Comparison of ENCODE assay signal across 25 mouse cellular contexts in the genomic region with DNA sequence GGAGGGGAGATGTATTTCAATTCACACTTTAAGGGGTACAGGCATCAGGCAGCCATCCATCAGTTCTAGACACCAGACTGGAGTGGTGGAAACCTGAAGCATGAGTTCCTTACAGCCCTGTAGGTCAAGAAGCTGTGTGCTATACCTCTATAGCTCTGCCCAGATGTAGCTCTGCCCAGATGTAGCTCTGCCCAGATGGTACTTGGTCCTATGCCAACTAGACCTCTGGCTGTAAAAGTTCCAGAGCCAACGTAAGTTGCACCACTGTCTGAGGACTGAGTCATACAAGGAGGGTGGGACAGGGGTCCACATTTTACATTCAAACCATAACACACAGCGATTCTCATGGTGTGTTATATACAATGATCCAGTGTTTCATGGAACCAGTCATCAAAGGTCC. TPM values are rescaled to one million over a fixed set of nuclear protein-coding genes. Genes with fewer than 3 reads are reported as not detected.
A peak's percentile ranks its signal among the peaks of the same experiment; 100 is the strongest.
DNase-seq lines count a peak whose midpoint lies in the region; ATAC-seq and TF ChIP-seq lines count a peak whose summit lies in the region.
"Had no signal": no experiment of that assay in that cellular context is flagged by ENCODE, and none has a peak within 500 bp of the region (broad histone marks: within the 10 kb centered on the region; RNA-seq: fewer than 3 reads in every experiment).

No protein-coding gene starts in this region.

- no peak overlapping the region for H3K9ac ChIP-seq in heart, embryonic 11.5 days (ENCODE audit: low read depth, low read length)
- H3K9ac ChIP-seq in limb, embryonic 12.5 days (replicated peaks): no peak overlapping the region
- no peak overlapping the region for H3K9ac ChIP-seq in MEL (ENCODE audit: control insufficient read depth, low read depth, low read length, poor library complexity, severe bottlenecking)
- H3K9ac ChIP-seq: embryonic facial prominence, embryonic 12.5 days; embryonic facial prominence, embryonic 15.5 days; forebrain, postnatal 0 days; heart, embryonic 15.5 days; hindbrain, embryonic 14.5 days had no signal

- 58% methylated on average over 2 of the region's 2 CpGs for WGBS in heart, embryonic 11.5 days (ENCODE audit: insufficient replicate concordance)
- 68% methylated on average over 2 of the region's 2 CpGs for WGBS in limb, embryonic 12.5 days
- 80% methylated on average over 2 of the region's 2 CpGs for WGBS in limb, embryonic 10.5 days

- H3K4me1 ChIP-seq in heart, embryonic 11.5 days (ENCODE audit: control insufficient read depth, insufficient read depth, low read length): no peaks in the 10 kb centered on the region
- H3K4me1 ChIP-seq in limb, embryonic 12.5 days (replicated peaks): peaks cover 18% of the 10 kb centered on the region
- peaks cover 14% of the 10 kb centered on the region for H3K4me1 ChIP-seq in limb, embryonic 10.5 days
- no peaks in the 10 kb centered on the region for H3K4me1 ChIP-seq in MEL (ENCODE audit: control insufficient read depth in 1 of 2, insufficient read depth in 2 of 2, low read length in 2 of 2)

- no peak overlapping the region for H3K4me2 ChIP-seq in heart, embryonic 11.5 days
- no peak overlapping the region for H3K4me2 ChIP-seq in limb, embryonic 12.5 days
- H3K4me2 ChIP-seq: embryonic facial prominence, embryonic 12.5 days; hindbrain, embryonic 14.5 days had no signal

- H3K9me3 ChIP-seq in heart, embryonic 11.5 days (replicated peaks; ENCODE audit: control insufficient read depth, low read length): no peaks in the 10 kb centered on the region
- no peaks in the 10 kb centered on the region for H3K9me3 ChIP-seq in limb, embryonic 12.5 days
- H3K9me3 ChIP-seq in limb, embryonic 10.5 days (replicated peaks): no peaks in the 10 kb centered on the region
- H3K9me3 ChIP-seq in MEL (replicated peaks; ENCODE audit: insufficient read depth, low read length): no peaks in the 10 kb centered on the region
- H3K9me3 ChIP-seq: embryonic facial prominence, embryonic 12.5 days; embryonic facial prominence, embryonic 15.5 days; heart, embryonic 15.5 days had no signal

- H3K4me3 ChIP-seq in heart, embryonic 11.5 days (ENCODE audit: low read depth, low read length): no peak overlapping the region
- H3K4me3 ChIP-seq in limb, embryonic 12.5 days (replicated peaks): no peak overlapping the region
- no peak overlapping the region for H3K4me3 ChIP-seq in limb, embryonic 10.5 days
- no peak overlapping the region for H3K4me3 ChIP-seq in MEL (ENCODE audit: control insufficient read depth in 1 of 2, insufficient read depth in 1 of 2, low read depth in 2 of 2, low read length in 2 of 2)
- H3K4me3 ChIP-seq: embryonic facial prominence, embryonic 12.5 days; embryonic facial prominence, embryonic 15.5 days; heart, embryonic 15.5 days had no signal

- no peak for TF ChIP-seq RAD21 in MEL (IDR thresholded peaks at IDR 0.05; ENCODE audit: low read depth, low read length)

- H3K27me3 ChIP-seq in heart, embryonic 11.5 days (ENCODE audit: control insufficient read depth, insufficient read depth, low read length): no peaks in the 10 kb centered on the region
- no peaks in the 10 kb centered on the region for H3K27me3 ChIP-seq in limb, embryonic 12.5 days
- H3K27me3 ChIP-seq in limb, embryonic 10.5 days (ENCODE audit: low read depth, poor library complexity, severe bottlenecking): no peaks in the 10 kb centered on the region
- no peaks in the 10 kb centered on the region for H3K27me3 ChIP-seq in MEL (ENCODE audit: control insufficient read depth in 1 of 2, insufficient read depth in 2 of 2, low read length in 2 of 2)
- H3K27me3 ChIP-seq: embryonic facial prominence, embryonic 12.5 days; embryonic facial prominence, embryonic 15.5 days; heart, embryonic 15.5 days had no signal

- TF ChIP-seq CTCF in MEL (IDR thresholded peaks at IDR 0.05 in 2 of 3, conservative IDR thresholded peaks at IDR 0.05 in 1 of 3; ENCODE audit: control insufficient read depth in 1 of 3, insufficient read depth in 1 of 3, low read depth in 2 of 3, low read length in 3 of 3, poor library complexity in 1 of 3, severe bottlenecking in 1 of 3): no peak

- no peaks in the 10 kb centered on the region for H3K79me2 ChIP-seq in MEL (ENCODE audit: control insufficient read depth, insufficient read depth, low read length, poor library complexity)

- no peak for TF ChIP-seq POLR2A in MEL (IDR thresholded peaks at IDR 0.05; ENCODE audit: control insufficient read depth in 1 of 2, insufficient read depth in 1 of 2, low read depth in 1 of 2, low read length in 2 of 2, poor library complexity in 1 of 2)

- no peak for DNase-seq in heart, postnatal 4 days
- no peak for DNase-seq in limb, embryonic 10.5 days (ENCODE audit: low spot score)
- DNase-seq in MEL (ENCODE audit: low read depth, low spot score): peak; percentile 7
- DNase-seq in urinary bladder, postnatal 25 days (ENCODE audit: low spot score): no peak
- no peak for DNase-seq in thymus, postnatal 25 days
- DNase-seq: adrenal gland, adult 2 months; adrenal gland, postnatal 14 days; cerebellum, adult 11 months; cerebellum, adult 9-11 months; cerebellum, postnatal 25 days; forebrain, postnatal 0 days; gastrocnemius, postnatal 25 days; heart, postnatal 10 days; heart, postnatal 36 days had no signal

- 0 out of 2 replicates have a peak, but pooled peaks have one; percentile 26 for ATAC-seq in heart, embryonic 11.5 days (replicated peaks; ENCODE audit: insufficient number of reproducible peaks, low FRiP score, low TSS enrichment)
- ATAC-seq in limb, embryonic 12.5 days (ENCODE audit: insufficient number of reproducible peaks, insufficient read depth, low FRiP score, low TSS enrichment, low read depth): no peak
- ATAC-seq: CD4-positive, CD25-positive, alpha-beta regulatory T cell, adult 4 months; forebrain, embryonic 14.5 days; forebrain, postnatal 0 days; hindbrain, postnatal 0 days; inflammation-experienced regulatory T-cells, adult 6 months; intestine, embryonic 16.5 days had no signal

- no peak for TF ChIP-seq EP300 in MEL (IDR thresholded peaks at IDR 0.05; ENCODE audit: low read depth in 1 of 2, low read length in 2 of 2)

- H3K36me3 ChIP-seq in heart, embryonic 11.5 days (ENCODE audit: control insufficient read depth, insufficient read depth, low read length): no peaks in the 10 kb centered on the region
- no peaks in the 10 kb centered on the region for H3K36me3 ChIP-seq in limb, embryonic 12.5 days
- no peaks in the 10 kb centered on the region for H3K36me3 ChIP-seq in limb, embryonic 10.5 days
- H3K36me3 ChIP-seq in MEL (ENCODE audit: control insufficient read depth in 1 of 2, insufficient read depth in 2 of 2, low read length in 2 of 2): no peaks in the 10 kb centered on the region
- H3K36me3 ChIP-seq: embryonic facial prominence, embryonic 12.5 days; embryonic facial prominence, embryonic 15.5 days; heart, embryonic 15.5 days had no signal

- no peak overlapping the region for H3K27ac ChIP-seq in heart, embryonic 11.5 days (ENCODE audit: low read depth, low read length)
- peak overlapping the region; percentile 59 for H3K27ac ChIP-seq in limb, embryonic 12.5 days
- H3K27ac ChIP-seq in limb, embryonic 10.5 days: no peak overlapping the region
- no peak overlapping the region for H3K27ac ChIP-seq in MEL (ENCODE audit: control insufficient read depth, low read depth, low read length)
- H3K27ac ChIP-seq: embryonic facial prominence, embryonic 12.5 days; embryonic facial prominence, embryonic 15.5 days; heart, embryonic 15.5 days; hindbrain, embryonic 14.5 days; hindbrain, postnatal 0 days had no signal

TF ChIP-seq in MEL, 35 proteins besides CTCF, POLR2A, EP300 and RAD21:
- TF ChIP-seq CHD2 (IDR thresholded peaks at IDR 0.05; ENCODE audit: low read length) (no peak), GABPA (IDR thresholded peaks at IDR 0.05; ENCODE audit: low read depth, low read length) (no peak), UBTF (IDR thresholded peaks at IDR 0.05; ENCODE audit: borderline replicate concordance, insufficient read depth, low read depth, low read length) (no peak), NELFE (IDR thresholded peaks at IDR 0.05; ENCODE audit: low read depth, low read length) (no peak), RCOR1 (IDR thresholded peaks at IDR 0.05; ENCODE audit: low read depth, low read length) (no peak), MAFK (IDR thresholded peaks at IDR 0.05; ENCODE audit: borderline replicate concordance, low read depth, low read length) (no peak), SIN3A (IDR thresholded peaks at IDR 0.05; ENCODE audit: low read length) (no peak), NRF1 (IDR thresholded peaks at IDR 0.05; ENCODE audit: insufficient read depth, low read depth, low read length, poor library complexity, severe bottlenecking) (no peak), POLR2AphosphoS2 (IDR thresholded peaks at IDR 0.05; ENCODE audit: low read length) (no peak), ETS1 (IDR thresholded peaks at IDR 0.05; ENCODE audit: low read depth, low read length) (no peak), KAT2A (conservative IDR thresholded peaks at IDR 0.05; ENCODE audit: low read depth, low read length) (no peak), MYC (IDR thresholded peaks at IDR 0.05; ENCODE audit: low read depth, low read length) (no peak), ZNF384 (IDR thresholded peaks at IDR 0.05; ENCODE audit: low read depth, low read length) (no peak), BHLHE40 (IDR thresholded peaks at IDR 0.05; ENCODE audit: borderline replicate concordance, low read depth, low read length) (no peak), SMC3 (IDR thresholded peaks at IDR 0.05; ENCODE audit: low read depth, low read length) (no peak), TAL1 (IDR thresholded peaks at IDR 0.05; ENCODE audit: low read length) (no peak), USF2 (IDR thresholded peaks at IDR 0.05; ENCODE audit: borderline replicate concordance in 1 of 2, insufficient read depth in 1 of 2, low read depth in 1 of 2, low read length in 2 of 2) (no peak), ZMIZ1 (IDR thresholded peaks at IDR 0.05; ENCODE audit: low read depth, low read length) (no peak)

RNA-seq across cellular contexts. Expression of a gene that starts 28.3 kb away (rescaled TPM):
- polyA plus RNA-seq in heart, embryonic 11.5 days (2014; fragmentation: Nextera tagmentation; extraction: Ambion mirVana): 3.4 and 5.9 TPM in 2 replicates
- 1 to 10 TPM; 5.5 to 5.6 TPM for total RNA-seq in heart, postnatal 4 days (2021)
- 0.46 and 0.65 TPM in 2 replicates for polyA plus RNA-seq in limb, embryonic 12.5 days (2016; fragmentation: Nextera tagmentation; extraction: Ambion mirVana)
- 0.15 and 0.29 TPM in 2 replicates for polyA plus RNA-seq in limb, embryonic 10.5 days (2016; fragmentation: Nextera tagmentation; extraction: Ambion mirVana)
- total RNA-seq in MEL (2012; rRNA removed): not detected in 2 replicates
- polyA plus RNA-seq in MEL (2012; ENCODE audit: insufficient read depth in 1 of 2, insufficient read length in 2 of 2, low read depth in 1 of 2, low replicate concordance in 2 of 2, missing spikeins in 1 of 2): under 1 TPM in 1 of 2 experiments, not detected in 1; 0.01 TPM
- polyA plus RNA-seq: CD4-positive, CD25-positive, alpha-beta regulatory T cell, adult 4 months; inflammation-experienced regulatory T-cells, adult 6 months had no signal
